Mouse (Mus musculus): Measurements from ENCODE around the gene Ddx20.

DNA sequence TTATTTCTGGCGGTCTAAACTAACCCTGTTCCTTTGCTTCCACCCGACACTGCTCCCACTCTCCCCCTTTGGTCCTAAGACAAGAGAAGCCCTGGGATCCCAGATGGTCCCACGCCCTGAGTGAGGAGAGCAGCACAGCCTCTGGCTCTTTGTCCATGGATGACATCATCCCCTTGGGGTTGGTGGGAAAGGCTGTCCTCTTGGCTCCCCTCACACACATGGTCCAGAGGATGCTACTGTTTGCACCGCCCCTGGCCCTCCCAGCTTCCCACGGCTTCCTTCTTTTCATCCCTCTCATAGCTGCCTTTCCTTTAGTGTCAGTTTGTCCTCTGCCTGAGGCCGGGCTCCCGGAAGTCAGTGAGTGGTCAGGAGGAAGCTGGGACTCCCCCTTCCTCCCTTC is 24.4 kb upstream of the Ddx20 start:
- no peak for TF ChIP-seq CTCF (IDR thresholded peaks at IDR 0.05; ENCODE audit: borderline replicate concordance, extremely low read depth, insufficient read depth, insufficient read length)
- no peak for TF ChIP-seq POLR2A (IDR thresholded peaks at IDR 0.05; ENCODE audit: borderline replicate concordance, extremely low read depth, insufficient read depth, insufficient read length, poor library complexity, severe bottlenecking)
